8 mouse cellular contexts compared by ENCODE assay signal in the genomic region with DNA sequence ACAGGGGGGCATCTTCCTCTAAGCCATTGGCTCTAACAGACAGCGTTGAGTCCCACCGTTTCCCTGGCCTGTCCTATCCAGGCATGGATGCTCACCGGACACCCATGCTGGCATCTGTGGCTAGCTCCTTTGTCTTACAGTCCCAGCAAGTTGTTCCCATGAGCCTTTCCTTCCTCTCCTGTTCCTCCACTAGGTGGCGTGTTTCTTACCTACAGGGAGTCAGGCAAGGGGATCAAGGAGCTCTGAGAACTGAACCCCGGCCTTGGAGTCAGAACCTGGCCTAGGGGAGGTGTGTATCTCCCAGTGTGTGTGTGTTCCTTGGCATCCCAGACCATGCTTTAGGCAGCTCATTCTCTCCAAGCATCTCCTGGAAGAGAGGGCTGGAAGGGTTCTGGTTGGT. TPM values are rescaled to one million over a fixed set of nuclear protein-coding genes. Genes with fewer than 3 reads are reported as not detected.
DNase-seq lines count a peak whose midpoint lies in the region; ATAC-seq and TF ChIP-seq lines count a peak whose summit lies in the region.

No protein-coding gene starts in this region.

- no peak overlapping the region for H3K4me2 ChIP-seq in heart, embryonic 12.5 days
- no peak overlapping the region for H3K4me2 ChIP-seq in embryonic facial prominence, embryonic 11.5 days (ENCODE audit: low read depth, low read length)

- 16% methylated on average over 5 of the region's 5 CpGs for WGBS in heart, adult 2 months
- WGBS in heart, embryonic 12.5 days = 13% methylated on average over 5 of the region's 5 CpGs
- 5% methylated on average over 5 of the region's 5 CpGs for whole genome bisulfite sequencing in embryonic facial prominence, embryonic 11.5 days

- ATAC-seq in heart, embryonic 12.5 days (ENCODE audit: insufficient number of reproducible peaks, low FRiP score) = no peak
- no peak for ATAC-seq in embryonic facial prominence, embryonic 11.5 days (replicated peaks; ENCODE audit: insufficient number of reproducible peaks, low FRiP score, low TSS enrichment, low read depth)

- no peaks in the 10 kb centered on the region for H3K79me2 ChIP-seq in heart, adult 2 months (replicated peaks; ENCODE audit: control insufficient read depth, insufficient read depth, low read length)

- no peaks in the 10 kb centered on the region for H3K9me3 ChIP-seq in heart, embryonic 12.5 days (replicated peaks)
- no peaks in the 10 kb centered on the region for H3K9me3 ChIP-seq in embryonic facial prominence, embryonic 11.5 days (replicated peaks; ENCODE audit: control insufficient read depth, low read length)

- H3K27ac ChIP-seq in heart, adult 2 months = no peak overlapping the region
- no peak overlapping the region for H3K27ac ChIP-seq in heart, embryonic 12.5 days (ENCODE audit: poor library complexity, severe bottlenecking)
- H3K27ac ChIP-seq in embryonic facial prominence, embryonic 11.5 days (replicated peaks; ENCODE audit: low read depth, low read length) = no peak overlapping the region

- H3K36me3 ChIP-seq in heart, adult 2 months (ENCODE audit: control insufficient read depth, insufficient read depth, low read length) = no peaks in the 10 kb centered on the region
- no peaks in the 10 kb centered on the region for H3K36me3 ChIP-seq in heart, embryonic 12.5 days
- no peaks in the 10 kb centered on the region for H3K36me3 ChIP-seq in embryonic facial prominence, embryonic 11.5 days (replicated peaks; ENCODE audit: control insufficient read depth, insufficient read depth, low read depth, low read length)

- H3K27me3 ChIP-seq in heart, adult 2 months (ENCODE audit: control insufficient read depth, insufficient read depth, low read length) = 0 out of 2 replicates have a peak, but pooled peaks cover 2% of the 10 kb centered on the region
- peaks cover 92% of the 10 kb centered on the region for H3K27me3 ChIP-seq in heart, embryonic 12.5 days (replicated peaks)
- peaks cover 3% of the 10 kb centered on the region; the same call in 1 of the 2 replicates for H3K27me3 ChIP-seq in embryonic facial prominence, embryonic 11.5 days (ENCODE audit: control insufficient read depth, insufficient read depth, low read length)

- TF ChIP-seq EP300 in heart, adult 2 months (IDR thresholded peaks at IDR 0.05; ENCODE audit: insufficient read depth, low read depth, low read length) = no peak

- intact Hi-C loops in heart, adult 2 months (cut with DNase I) = no loop called here

- TF ChIP-seq CTCF in heart, adult 2 months (IDR thresholded peaks at IDR 0.05) = peak; percentile 56

- no peak for TF ChIP-seq POLR2A in heart, adult 2 months (IDR thresholded peaks at IDR 0.05; ENCODE audit: insufficient read depth, low read depth, low read length)

- no peak overlapping the region for H3K4me3 ChIP-seq in heart, adult 2 months
- H3K4me3 ChIP-seq in heart, embryonic 12.5 days = no peak overlapping the region
- H3K4me3 ChIP-seq in embryonic facial prominence, embryonic 11.5 days (ENCODE audit: low read depth, low read length) = no peak overlapping the region

- DNase-seq in heart, adult 2 months = no peak
- peak; percentile 59 for DNase-seq in 3T3-L1 (ENCODE audit: low read depth, low spot score)
- peak; percentile 59 for DNase-seq in NIH3T3 (ENCODE audit: low read depth)
- peak; percentile 69 for DNase-seq in embryonic facial prominence, embryonic 11.5 days (ENCODE audit: low spot score)
- DNase-seq in retina, embryonic 14.5 days (ENCODE audit: low spot score) = peak; percentile 80
- no peak for DNase-seq in ovary, adult 18-20 months (ENCODE audit: low spot score)
- DNase-seq in heart, adult 11 months = no peak

- no peaks in the 10 kb centered on the region for H3K4me1 ChIP-seq in heart, adult 2 months (ENCODE audit: control insufficient read depth, insufficient read depth, low read length)
- no peaks in the 10 kb centered on the region for H3K4me1 ChIP-seq in heart, embryonic 12.5 days (replicated peaks)
- no peaks in the 10 kb centered on the region for H3K4me1 ChIP-seq in embryonic facial prominence, embryonic 11.5 days (ENCODE audit: control insufficient read depth, insufficient read depth, low read length)

- H3K9ac ChIP-seq in heart, adult 2 months (ENCODE audit: low read depth, low read length) = no peak overlapping the region
- no peak overlapping the region for H3K9ac ChIP-seq in heart, embryonic 12.5 days
- H3K9ac ChIP-seq in embryonic facial prominence, embryonic 11.5 days (replicated peaks; ENCODE audit: low read length) = no peak overlapping the region

RNA-seq across cellular contexts. Expression of gene Epha8, which starts 27.7 kb away (rescaled TPM):
- total RNA-seq in heart, adult 2 months (2021) = not detected
- 0.08 TPM in 1 of 2 replicates, not detected in the other for polyA plus RNA-seq in heart, adult 2 months (2012; rRNA removed)
- polyA plus RNA-seq in heart, embryonic 12.5 days (2016; fragmentation: Nextera tagmentation; extraction: Ambion mirVana) = 0.10 and 0.14 TPM in 2 replicates
- 0.64 and 0.65 TPM in 2 replicates for polyA plus RNA-seq in embryonic facial prominence, embryonic 11.5 days (2014; fragmentation: Nextera tagmentation; extraction: Ambion mirVana)

RNA-seq across cellular contexts. Expression of gene C1qa, which starts 30.3 kb away (rescaled TPM):
- 10 to 100 TPM; 49.3 to 51.0 TPM for total RNA-seq in heart, adult 2 months (2021)
- 46.8 and 50.2 TPM in 2 replicates for polyA plus RNA-seq in heart, adult 2 months (2012; rRNA removed)
- 8.6 and 11.2 TPM in 2 replicates for polyA plus RNA-seq in heart, embryonic 12.5 days (2016; fragmentation: Nextera tagmentation; extraction: Ambion mirVana)
- polyA plus RNA-seq in embryonic facial prominence, embryonic 11.5 days (2014; fragmentation: Nextera tagmentation; extraction: Ambion mirVana) = 15.2 and 16.2 TPM in 2 replicates

RNA-seq across cellular contexts. Expression of gene C1qc, which starts 36.1 kb away (rescaled TPM):
- total RNA-seq in heart, adult 2 months (2021) = 10 to 100 TPM; 39.6 to 41.5 TPM
- 57.0 and 63.2 TPM in 2 replicates for polyA plus RNA-seq in heart, adult 2 months (2012; rRNA removed)
- polyA plus RNA-seq in heart, embryonic 12.5 days (2016; fragmentation: Nextera tagmentation; extraction: Ambion mirVana) = 9.7 and 11.9 TPM in 2 replicates
- 14.5 and 16.7 TPM in 2 replicates for polyA plus RNA-seq in embryonic facial prominence, embryonic 11.5 days (2014; fragmentation: Nextera tagmentation; extraction: Ambion mirVana)

RNA-seq across cellular contexts. Expression of gene C1qb, which starts 42.9 kb away (rescaled TPM):
- 10 to 100 TPM; 52.8 to 54.8 TPM for total RNA-seq in heart, adult 2 months (2021)
- 70.8 and 74.0 TPM in 2 replicates for polyA plus RNA-seq in heart, adult 2 months (2012; rRNA removed)
- 18.8 and 19.3 TPM in 2 replicates for polyA plus RNA-seq in heart, embryonic 12.5 days (2016; fragmentation: Nextera tagmentation; extraction: Ambion mirVana)
- 28.9 and 31.9 TPM in 2 replicates for polyA plus RNA-seq in embryonic facial prominence, embryonic 11.5 days (2014; fragmentation: Nextera tagmentation; extraction: Ambion mirVana)

Comparison
In these comparisons a context has a peak if more than half of its experiments do, and no peak if none do; other contexts are left out.
1. DNase-seq: peak in 3T3-L1 (single experiment), NIH3T3 (single experiment), embryonic facial prominence, embryonic 11.5 days (single experiment) and retina, embryonic 14.5 days (single experiment); none in heart, adult 2 months (0 of 2), ovary, adult 18-20 months (single experiment) and heart, adult 11 months (single experiment).